Mouse (Mus musculus): ENCODE measurements at regions not wholly inside any gene's neighbourhood (a gene's known extent, or its start where the extent isn't known, plus 50 kb on each side); places are given as distances from the start of the nearest gene placed in this dataset.

- H3K9me3 ChIP-seq = no peaks in the 10 kb centered on the region
- no peaks in the 10 kb centered on the region for H3K4me1 ChIP-seq
- no peaks in the 10 kb centered on the region for H3K36me3 ChIP-seq (replicated peaks; ENCODE audit: low read length)
- H3K4me3 ChIP-seq (replicated peaks) = no peak overlapping the region
- TF ChIP-seq FLI1 (IDR thresholded peaks at IDR 0.05; ENCODE audit: low read length) = no peak
- TF ChIP-seq GATA1 (IDR thresholded peaks at IDR 0.05; ENCODE audit: borderline replicate concordance, low read length) = no peak
- peaks cover 2% of the 10 kb centered on the region for H3K27me3 ChIP-seq (replicated peaks)
Observed at GRCm38 (mm10) chr1:61050346-61050745, 72.6 kb downstream of the Icos start.

- Histone ChIP-seq H3K36me3 (replicated peaks; ENCODE audit: low read length) (no peaks in the 10 kb centered on the region), H3K9me3 (no peaks in the 10 kb centered on the region), H3K27me3 (replicated peaks) (peaks cover 2% of the 10 kb centered on the region), H3K4me1 (no peaks in the 10 kb centered on the region), H3K4me3 (replicated peaks) (no peak overlapping the region)
- no peak for TF ChIP-seq FLI1 (IDR thresholded peaks at IDR 0.05; ENCODE audit: low read length)
Observed at GRCm38 (mm10) chr1:61053676-61054075, 75.9 kb downstream of the Icos start.

DNA sequence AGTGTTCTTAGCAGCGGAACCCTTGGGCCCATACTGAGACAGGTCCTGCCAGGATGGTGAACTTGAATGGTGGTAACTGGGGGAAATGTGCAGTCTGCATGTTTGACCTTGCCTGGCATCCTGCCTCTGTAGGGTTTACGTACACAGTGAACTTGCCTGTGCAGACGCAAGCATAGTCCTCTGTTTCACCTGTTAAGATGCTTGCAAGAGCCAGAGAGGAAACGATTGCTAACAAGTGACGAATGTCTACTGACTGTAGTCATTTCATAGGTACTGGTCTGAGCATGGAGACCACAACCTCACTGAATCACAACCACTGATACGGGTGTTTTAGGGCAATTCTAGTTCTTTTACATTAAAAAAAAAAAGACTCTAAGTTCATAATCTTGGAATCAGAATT lies 76.7 kb downstream of the Icos start:
- TF ChIP-seq FLI1 (IDR thresholded peaks at IDR 0.05; ENCODE audit: low read length) (no peak), GATA1 (IDR thresholded peaks at IDR 0.05; ENCODE audit: borderline replicate concordance, low read length) (no peak)
- H3K27me3 ChIP-seq (replicated peaks) = peaks cover 2% of the 10 kb centered on the region
- H3K4me3 ChIP-seq (replicated peaks) = no peak overlapping the region
- no peaks in the 10 kb centered on the region for H3K9me3 ChIP-seq
- no peaks in the 10 kb centered on the region for H3K4me1 ChIP-seq
- H3K36me3 ChIP-seq (replicated peaks; ENCODE audit: low read length) = no peaks in the 10 kb centered on the region

- TF ChIP-seq FLI1 (IDR thresholded peaks at IDR 0.05; ENCODE audit: low read length) = no peak
- TF ChIP-seq GATA1 (IDR thresholded peaks at IDR 0.05; ENCODE audit: borderline replicate concordance, low read length) = no peak
- no peaks in the 10 kb centered on the region for H3K4me1 ChIP-seq
- no peak overlapping the region for H3K4me3 ChIP-seq (replicated peaks)
- peaks cover 2% of the 10 kb centered on the region for H3K27me3 ChIP-seq (replicated peaks)
- H3K36me3 ChIP-seq (replicated peaks; ENCODE audit: low read length) = no peaks in the 10 kb centered on the region
- no peaks in the 10 kb centered on the region for H3K9me3 ChIP-seq
Observed at GRCm38 (mm10) chr1:61055176-61055575, 77.4 kb downstream of the Icos start.

DNA sequence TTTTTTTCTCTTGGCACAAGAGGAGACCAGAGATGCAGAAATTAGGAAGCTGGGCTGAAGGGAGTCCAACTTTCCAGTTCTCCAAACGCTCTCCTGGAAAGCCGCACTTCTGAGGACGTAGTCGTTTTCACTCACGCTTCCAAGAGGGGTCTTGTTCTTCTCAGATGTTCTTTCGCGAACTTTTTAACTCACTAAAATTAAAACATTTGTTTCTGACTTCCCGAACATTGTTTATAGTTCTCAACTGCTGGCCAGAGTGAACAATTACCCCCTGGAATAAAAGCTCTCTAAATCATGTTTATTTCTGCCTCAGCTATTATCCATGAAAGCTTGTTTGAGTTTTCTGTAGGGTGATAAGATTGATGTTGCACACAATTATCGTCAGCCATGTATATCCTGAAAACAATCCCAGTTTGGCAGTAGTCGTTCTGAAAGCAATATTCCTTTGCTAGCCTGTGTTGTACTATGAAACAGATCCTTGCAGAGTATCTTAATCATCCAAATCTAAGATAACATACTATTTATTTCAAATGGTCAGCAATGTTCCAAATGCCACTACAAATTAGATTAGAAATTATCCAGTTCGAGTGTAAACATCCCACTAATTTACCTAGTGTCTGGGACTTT lies 82.3 kb downstream of the Icos start:
- Histone ChIP-seq H3K27me3 (replicated peaks) (no peaks in the 10 kb centered on the region), H3K4me1 (no peaks in the 10 kb centered on the region), H3K36me3 (replicated peaks; ENCODE audit: low read length) (no peaks in the 10 kb centered on the region), H3K4me3 (replicated peaks) (no peak overlapping the region), H3K9me3 (no peaks in the 10 kb centered on the region)
- TF ChIP-seq GATA1 (IDR thresholded peaks at IDR 0.05; ENCODE audit: borderline replicate concordance, low read length) (no peak), FLI1 (IDR thresholded peaks at IDR 0.05; ENCODE audit: low read length) (no peak)

DNA sequence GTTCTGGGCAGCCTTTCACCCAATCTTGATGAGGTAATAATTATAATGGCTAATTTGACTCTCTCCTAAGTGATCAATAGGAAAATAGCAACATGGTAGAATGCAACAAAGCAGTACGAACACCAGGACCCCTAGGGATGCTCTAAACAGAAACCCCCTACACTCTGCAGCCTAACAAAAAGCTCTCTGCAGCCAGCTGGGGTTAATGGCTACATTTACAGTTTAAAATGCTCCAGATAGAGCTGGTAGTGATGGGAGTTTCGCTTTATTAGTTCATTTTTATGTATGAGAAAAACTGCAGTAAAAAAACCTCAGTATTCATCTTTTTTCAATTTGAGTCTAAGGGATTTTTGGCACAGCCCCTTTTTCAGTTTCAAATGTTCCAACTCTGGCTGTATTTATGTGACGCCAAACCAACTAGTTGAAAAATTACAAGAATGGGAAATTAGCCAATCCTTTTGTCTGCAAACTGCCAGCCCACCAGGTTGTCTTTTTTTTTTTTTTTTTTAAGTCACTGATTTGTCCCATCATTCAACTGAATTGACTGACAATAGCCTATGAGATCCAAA lies 84.2 kb downstream of the Icos start:
- Histone ChIP-seq H3K9me3 (no peaks in the 10 kb centered on the region), H3K4me1 (no peaks in the 10 kb centered on the region), H3K27me3 (replicated peaks) (no peaks in the 10 kb centered on the region), H3K36me3 (replicated peaks; ENCODE audit: low read length) (no peaks in the 10 kb centered on the region), H3K4me3 (replicated peaks) (no peak overlapping the region)
- TF ChIP-seq GATA1 (IDR thresholded peaks at IDR 0.05; ENCODE audit: borderline replicate concordance, low read length) = no peak
- no peak for TF ChIP-seq FLI1 (IDR thresholded peaks at IDR 0.05; ENCODE audit: low read length)

GRCm38 (mm10) chr1:61068112-61068511 lies 90.4 kb downstream of the Icos start:
- no peaks in the 10 kb centered on the region for H3K4me1 ChIP-seq
- H3K9me3 ChIP-seq = no peaks in the 10 kb centered on the region
- no peaks in the 10 kb centered on the region for H3K36me3 ChIP-seq (replicated peaks; ENCODE audit: low read length)
- TF ChIP-seq GATA1 (IDR thresholded peaks at IDR 0.05; ENCODE audit: borderline replicate concordance, low read length) (no peak), FLI1 (IDR thresholded peaks at IDR 0.05; ENCODE audit: low read length) (no peak)
- H3K4me3 ChIP-seq (replicated peaks) = no peak overlapping the region
- no peaks in the 10 kb centered on the region for H3K27me3 ChIP-seq (replicated peaks)

GRCm38 (mm10) chr1:61074127-61074526 lies 96.4 kb downstream of the Icos start:
- Histone ChIP-seq H3K27me3 (replicated peaks) (no peaks in the 10 kb centered on the region), H3K4me3 (replicated peaks) (no peak overlapping the region), H3K36me3 (replicated peaks; ENCODE audit: low read length) (no peaks in the 10 kb centered on the region), H3K4me1 (no peaks in the 10 kb centered on the region), H3K9me3 (no peaks in the 10 kb centered on the region)
- TF ChIP-seq GATA1 (IDR thresholded peaks at IDR 0.05; ENCODE audit: borderline replicate concordance, low read length) (no peak), FLI1 (IDR thresholded peaks at IDR 0.05; ENCODE audit: low read length) (no peak)

- TF ChIP-seq GATA1 (IDR thresholded peaks at IDR 0.05; ENCODE audit: borderline replicate concordance, low read length) (no peak), FLI1 (IDR thresholded peaks at IDR 0.05; ENCODE audit: low read length) (no peak)
- Histone ChIP-seq H3K27me3 (replicated peaks) (no peaks in the 10 kb centered on the region), H3K9me3 (no peaks in the 10 kb centered on the region), H3K4me3 (replicated peaks) (no peak overlapping the region), H3K36me3 (replicated peaks; ENCODE audit: low read length) (no peaks in the 10 kb centered on the region), H3K4me1 (no peaks in the 10 kb centered on the region)
Observed at GRCm38 (mm10) chr1:61075335-61075734, 97.6 kb downstream of the Icos start.

GRCm38 (mm10) chr1:61084732-61085131 lies 107.0 kb downstream of the Icos start:
- Histone ChIP-seq H3K4me1 (no peaks in the 10 kb centered on the region), H3K36me3 (replicated peaks; ENCODE audit: low read length) (no peaks in the 10 kb centered on the region), H3K27me3 (replicated peaks) (no peaks in the 10 kb centered on the region), H3K9me3 (no peaks in the 10 kb centered on the region), H3K4me3 (replicated peaks) (no peak overlapping the region)
- TF ChIP-seq GATA1 (IDR thresholded peaks at IDR 0.05; ENCODE audit: borderline replicate concordance, low read length) (no peak), FLI1 (IDR thresholded peaks at IDR 0.05; ENCODE audit: low read length) (no peak)

Data from megakaryocyte, embryonic 14.5 days (primary cell).